Mouse (Mus musculus): Measurements from ENCODE around the gene Clybl. TPM values are rescaled to one million over a fixed set of nuclear protein-coding genes. Genes with fewer than 3 reads are reported as not detected.

The Clybl gene
- polyA plus RNA-seq, 1 experiment from 2014 or later = 17.5 TPM

DNA sequence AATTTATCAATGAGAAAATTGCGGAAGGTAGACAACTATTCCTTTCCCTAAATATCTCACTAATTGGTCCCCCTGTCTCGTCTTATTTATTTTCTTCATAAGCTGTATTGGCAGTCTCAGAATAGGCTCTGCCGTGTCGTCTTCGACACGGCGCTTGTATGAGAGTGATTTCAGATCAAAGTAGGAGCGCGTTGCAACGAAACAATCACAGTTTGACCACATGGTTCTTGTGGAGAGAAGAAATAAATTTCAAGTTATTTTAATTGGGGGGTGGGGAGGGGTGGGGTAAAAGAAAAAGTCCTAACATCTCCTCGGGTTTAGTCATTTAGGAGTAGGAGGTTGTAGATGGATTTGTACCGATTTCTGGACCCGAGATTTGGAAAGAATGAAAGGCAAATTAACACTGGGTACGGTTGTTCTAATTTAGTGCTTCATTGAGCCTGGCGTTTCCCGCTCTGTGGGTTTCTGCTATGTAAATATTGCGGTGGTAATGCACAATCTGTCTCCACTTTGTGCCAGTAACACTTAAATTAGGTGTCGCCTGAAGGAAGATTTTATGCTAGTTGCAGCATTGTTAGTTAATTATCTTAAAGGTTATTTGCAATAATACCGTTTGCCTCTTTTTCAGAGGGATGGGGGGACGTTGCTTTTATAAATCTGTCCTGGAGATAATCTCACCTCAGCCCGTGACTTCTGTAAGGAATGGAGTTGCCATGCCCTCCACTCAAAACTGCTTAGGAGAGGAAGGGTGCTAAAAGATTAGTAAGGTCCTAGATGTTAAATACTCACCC is 203.1 kb downstream of the Clybl start:
- Histone ChIP-seq H3K9me3 (no peaks in the 10 kb centered on the region), H3K4me1 (replicated peaks) (no peaks in the 10 kb centered on the region), H3K27me3 (peaks cover 2% of the 10 kb centered on the region), H3K27ac (replicated peaks) (peak overlapping the region; percentile 43), H3K4me2 (peak overlapping the region; percentile 27; the same call in 1 of the 2 replicates), H3K36me3 (no peaks in the 10 kb centered on the region), H3K4me3 (no peak overlapping the region), H3K9ac (no peak overlapping the region)
- 37% methylated on average over 21 of the region's 21 CpGs for WGBS
- ATAC-seq (ENCODE audit: low FRiP score, low read depth) = peak; percentile 47; the same call in 1 of the 2 replicates

DNA sequence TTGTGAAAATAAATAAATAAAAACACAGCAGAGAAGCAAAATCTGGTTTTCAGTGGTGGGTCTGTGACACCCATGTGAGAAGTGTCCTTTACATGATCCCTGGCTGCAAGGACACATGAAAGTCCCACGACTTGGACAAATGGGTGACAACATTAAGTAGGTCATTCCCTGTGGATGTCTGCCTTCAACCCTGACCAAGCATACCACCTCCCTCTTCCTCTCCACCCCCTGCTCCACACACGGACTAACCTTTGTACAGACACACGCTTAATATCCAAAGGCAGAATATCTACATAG is 203.7 kb downstream of the Clybl start:
- no peak overlapping the region for H3K4me3 ChIP-seq
- H3K9ac ChIP-seq = no peak overlapping the region
- ATAC-seq (ENCODE audit: low FRiP score, low read depth) = no peak
- 0 out of 2 replicates have a peak overlapping the region, but pooled peaks have one; percentile 27 for H3K4me2 ChIP-seq
- no peaks in the 10 kb centered on the region for H3K4me1 ChIP-seq (replicated peaks)
- WGBS = 62% methylated on average over 3 of the region's 3 CpGs
- no peaks in the 10 kb centered on the region for H3K9me3 ChIP-seq
- H3K27me3 ChIP-seq = peaks cover 5% of the 10 kb centered on the region
- peak overlapping the region; percentile 43; the same call in 1 of the 2 replicates for H3K27ac ChIP-seq (replicated peaks)
- H3K36me3 ChIP-seq = no peaks in the 10 kb centered on the region

DNA sequence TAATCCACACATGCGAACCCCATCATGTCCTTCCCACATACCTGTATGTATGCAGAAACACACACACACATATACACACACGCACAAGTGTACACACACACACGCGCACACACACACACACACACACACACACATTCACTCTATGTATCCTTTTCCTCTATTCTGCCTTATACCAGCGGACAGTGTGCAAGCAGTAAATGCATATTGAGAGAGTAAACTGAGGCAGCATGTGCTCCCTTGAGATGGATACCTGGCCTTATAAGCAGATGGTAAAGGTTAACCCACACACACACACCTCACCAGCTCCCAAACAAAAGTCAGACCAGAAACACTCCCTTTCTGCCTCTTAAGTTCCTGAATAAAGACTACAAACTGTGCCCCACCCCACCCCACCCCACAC is 204.3 kb downstream of the Clybl start:
- Histone ChIP-seq H3K36me3 (no peaks in the 10 kb centered on the region), H3K27ac (replicated peaks) (no peak overlapping the region), H3K4me1 (replicated peaks) (no peaks in the 10 kb centered on the region), H3K9ac (no peak overlapping the region), H3K27me3 (peaks cover 5% of the 10 kb centered on the region), H3K9me3 (no peaks in the 10 kb centered on the region), H3K4me3 (no peak overlapping the region), H3K4me2 (no peak overlapping the region)
- WGBS = 92% methylated on average over 5 of the region's 5 CpGs
- ATAC-seq (ENCODE audit: low FRiP score, low read depth) = no peak

DNA sequence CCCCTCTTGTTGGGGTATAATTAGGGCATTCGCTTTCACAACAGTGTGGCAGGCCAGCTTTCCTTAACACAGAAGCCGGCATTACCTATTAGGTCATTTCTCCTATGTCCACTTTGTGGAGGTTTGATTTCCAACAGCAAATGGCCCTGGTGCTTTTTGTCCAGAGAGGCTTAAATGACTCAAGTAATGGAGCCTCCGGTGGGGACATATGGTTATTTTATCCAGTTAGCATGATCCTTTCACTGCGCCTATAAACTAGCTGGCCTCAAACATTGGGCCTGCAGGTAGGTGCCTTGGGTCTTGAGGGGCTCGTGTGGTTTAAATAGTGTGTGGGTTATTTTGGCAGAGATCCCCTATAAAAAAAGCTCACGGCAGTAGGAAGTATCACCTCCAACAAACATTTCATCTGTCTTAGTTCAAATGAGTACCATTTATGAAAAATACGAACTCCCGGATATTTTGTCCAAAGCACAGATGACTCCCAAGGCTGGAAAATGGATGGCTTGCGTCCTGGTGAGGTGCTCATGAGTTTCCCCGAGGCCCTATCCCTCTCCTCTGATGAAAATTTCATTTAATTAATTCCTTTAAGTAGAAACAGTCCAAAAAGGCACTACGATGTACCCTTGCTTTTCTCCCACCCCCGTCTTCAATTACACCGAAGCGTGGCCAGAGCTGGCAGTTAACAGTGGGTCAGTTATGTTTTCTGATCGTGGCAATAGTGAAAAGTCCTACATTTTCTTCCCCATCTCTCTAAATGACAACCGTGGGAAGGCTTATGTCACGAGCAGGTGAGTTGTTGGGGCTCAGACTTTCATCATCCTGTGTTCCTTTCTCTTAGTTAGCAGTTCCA is 205.0 kb downstream of the Clybl start:
- Histone ChIP-seq H3K4me2 (no peak overlapping the region), H3K9ac (no peak overlapping the region), H3K4me1 (replicated peaks) (no peaks in the 10 kb centered on the region), H3K27me3 (peaks cover 5% of the 10 kb centered on the region), H3K36me3 (no peaks in the 10 kb centered on the region), H3K4me3 (no peak overlapping the region), H3K9me3 (no peaks in the 10 kb centered on the region), H3K27ac (replicated peaks) (peak overlapping the region; percentile 42)
- 81% methylated on average over 17 of the region's 17 CpGs for WGBS
- ATAC-seq (ENCODE audit: low FRiP score, low read depth) = no peak

DNA sequence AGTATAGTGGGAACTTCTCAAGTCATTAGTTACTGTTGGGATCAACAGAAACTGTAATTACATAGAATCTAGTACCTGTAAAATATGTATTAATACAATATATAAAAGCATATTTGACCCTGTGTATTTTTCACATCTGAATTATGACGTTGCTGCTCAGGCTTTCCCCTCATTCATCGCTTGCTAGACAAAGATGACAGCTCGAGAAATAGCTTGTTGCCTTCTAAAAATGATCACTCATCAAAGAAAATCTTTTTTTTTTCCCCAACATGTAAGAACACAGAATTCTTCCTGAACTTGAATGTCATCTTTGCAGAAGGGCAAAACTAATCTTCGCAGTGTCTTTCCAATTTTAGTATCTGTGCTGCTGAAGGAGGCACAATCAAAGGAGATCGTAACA is 206.3 kb downstream of the Clybl start:
- Histone ChIP-seq H3K9ac (no peak overlapping the region), H3K27me3 (peaks cover 5% of the 10 kb centered on the region), H3K9me3 (no peaks in the 10 kb centered on the region), H3K27ac (replicated peaks) (no peak overlapping the region; the same call in 1 of the 2 replicates), H3K4me3 (no peak overlapping the region), H3K4me2 (no peak overlapping the region), H3K4me1 (replicated peaks) (no peaks in the 10 kb centered on the region), H3K36me3 (no peaks in the 10 kb centered on the region)
- ATAC-seq (ENCODE audit: low FRiP score, low read depth) = no peak
- WGBS = 80% methylated on average over 5 of the region's 5 CpGs

DNA sequence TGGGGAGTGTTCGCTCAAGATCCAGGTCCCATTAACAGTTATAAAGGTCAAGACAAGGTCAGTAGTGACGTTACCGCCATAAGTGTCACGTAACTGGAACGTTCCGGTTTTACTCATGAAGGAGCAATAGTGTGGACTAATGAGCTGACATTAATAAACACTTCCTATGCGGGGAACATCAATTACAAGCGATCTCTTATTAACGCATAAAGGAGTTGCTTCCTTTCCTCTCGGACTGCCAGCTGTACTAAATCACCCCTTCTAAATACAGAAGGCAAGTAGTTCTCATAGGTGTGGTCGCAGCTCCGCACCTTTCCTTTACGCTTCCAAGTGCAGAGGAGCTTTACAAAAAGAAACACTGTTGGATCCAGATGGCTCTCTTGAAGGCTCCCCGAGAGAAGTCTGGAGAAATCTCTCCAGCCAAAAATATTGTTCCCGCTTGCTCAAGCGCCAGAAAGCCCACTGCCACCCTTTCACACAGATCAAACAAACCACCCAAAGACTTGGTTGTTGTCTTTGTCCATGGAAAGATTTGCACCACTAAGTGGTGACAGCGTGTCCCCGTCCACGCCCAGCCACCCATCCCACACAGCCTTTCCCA is 207.0 kb downstream of the Clybl start:
- Histone ChIP-seq H3K9ac (no peak overlapping the region), H3K27me3 (peaks cover 5% of the 10 kb centered on the region), H3K4me1 (replicated peaks) (no peaks in the 10 kb centered on the region), H3K9me3 (no peaks in the 10 kb centered on the region), H3K4me3 (no peak overlapping the region), H3K36me3 (no peaks in the 10 kb centered on the region), H3K27ac (replicated peaks) (peak overlapping the region; percentile 54), H3K4me2 (0 out of 2 replicates have a peak overlapping the region, but pooled peaks have one; percentile 7)
- no peak for ATAC-seq (ENCODE audit: low FRiP score, low read depth)
- WGBS = 49% methylated on average over 19 of the region's 19 CpGs

DNA sequence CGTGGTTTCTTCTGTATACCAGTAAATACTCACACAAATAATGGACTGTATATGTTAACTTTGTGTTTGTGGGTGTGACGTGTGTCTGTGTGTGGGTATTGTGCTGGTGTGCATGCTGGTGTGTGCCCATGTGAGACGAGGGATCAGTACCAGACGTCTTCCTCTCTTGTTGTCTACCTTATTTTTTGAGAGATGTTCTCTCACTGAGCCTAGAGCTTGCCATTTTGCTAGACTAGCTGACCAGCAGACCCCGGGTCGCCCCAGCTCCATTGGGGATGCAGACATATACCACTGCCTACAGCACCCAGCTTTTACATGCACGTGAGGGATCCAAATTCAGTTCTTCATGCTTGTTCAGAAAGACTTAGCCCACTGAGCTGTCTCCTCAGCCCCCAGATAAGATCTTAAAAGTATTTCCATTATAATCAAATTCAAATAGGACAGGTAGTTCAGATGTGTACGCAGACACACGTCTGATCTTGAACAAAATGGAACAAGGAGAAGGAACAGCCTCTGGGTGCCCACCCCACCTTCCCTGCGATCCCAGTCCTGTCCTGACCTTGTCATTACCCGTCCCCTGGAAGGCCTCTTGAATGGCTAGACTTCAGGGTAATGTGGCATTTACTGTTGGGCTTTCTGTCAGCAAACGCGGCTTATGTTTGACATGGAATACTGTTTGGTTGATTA is 208.3 kb downstream of the Clybl start:
- Histone ChIP-seq H3K27ac (replicated peaks) (no peak overlapping the region), H3K4me2 (no peak overlapping the region), H3K36me3 (no peaks in the 10 kb centered on the region), H3K4me3 (no peak overlapping the region), H3K27me3 (peaks cover 5% of the 10 kb centered on the region), H3K4me1 (replicated peaks) (no peaks in the 10 kb centered on the region), H3K9ac (no peak overlapping the region), H3K9me3 (no peaks in the 10 kb centered on the region)
- 83% methylated on average over 13 of the region's 13 CpGs for WGBS
- ATAC-seq (ENCODE audit: low FRiP score, low read depth) = no peak

DNA sequence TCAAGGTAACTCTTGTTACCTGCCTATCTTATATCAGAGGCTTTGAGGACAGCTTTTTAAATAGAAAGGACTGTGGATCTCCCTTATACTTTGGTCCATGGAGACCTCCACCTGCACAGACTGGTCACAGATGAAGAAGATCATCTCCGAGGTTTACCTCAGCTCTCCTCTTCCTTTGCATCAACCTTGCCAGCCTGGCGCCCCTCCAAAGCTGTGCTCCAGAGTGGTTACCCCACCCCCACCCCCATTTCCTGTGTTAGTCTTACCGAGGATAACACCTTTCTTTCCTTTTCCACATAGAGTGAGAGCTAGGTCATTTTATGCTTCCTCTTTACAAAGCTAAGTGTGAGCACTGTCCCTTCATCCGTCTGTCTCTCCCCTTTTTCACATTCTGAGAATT is 209.4 kb downstream of the Clybl start:
- no peak overlapping the region for H3K9ac ChIP-seq
- 64% methylated on average over 4 of the region's 4 CpGs for WGBS
- no peak overlapping the region for H3K4me3 ChIP-seq
- H3K36me3 ChIP-seq = no peaks in the 10 kb centered on the region
- H3K4me2 ChIP-seq = no peak overlapping the region
- peaks cover 5% of the 10 kb centered on the region for H3K27me3 ChIP-seq
- H3K9me3 ChIP-seq = no peaks in the 10 kb centered on the region
- no peaks in the 10 kb centered on the region for H3K4me1 ChIP-seq (replicated peaks)
- ATAC-seq (ENCODE audit: low FRiP score, low read depth) = no peak
- no peak overlapping the region for H3K27ac ChIP-seq (replicated peaks)

DNA sequence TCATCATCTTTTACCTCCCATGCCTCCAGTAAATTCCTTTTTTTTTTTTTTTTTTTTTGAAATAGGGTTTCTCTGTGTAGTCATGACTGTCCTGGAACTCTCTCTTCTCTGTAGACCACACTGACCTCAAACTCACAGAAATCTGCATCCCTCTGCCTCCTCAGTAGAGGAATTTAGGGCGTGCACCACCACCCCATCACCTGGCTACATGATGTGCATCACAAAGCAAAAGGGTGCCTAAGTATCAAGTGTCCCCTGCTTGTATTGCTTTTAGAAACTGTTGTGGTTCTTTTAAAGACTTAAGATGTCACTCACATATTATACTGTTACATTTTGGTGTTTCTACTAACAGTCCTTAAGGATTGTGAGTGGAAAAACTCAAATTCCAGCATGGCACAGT is 211.6 kb downstream of the Clybl start:
- ATAC-seq (ENCODE audit: low FRiP score, low read depth) = no peak
- H3K4me2 ChIP-seq = no peak overlapping the region
- peaks cover 5% of the 10 kb centered on the region for H3K27me3 ChIP-seq
- H3K9me3 ChIP-seq = no peaks in the 10 kb centered on the region
- WGBS = 91% methylated on average over 1 of the region's 1 CpGs
- no peaks in the 10 kb centered on the region for H3K36me3 ChIP-seq
- H3K27ac ChIP-seq (replicated peaks) = no peak overlapping the region
- H3K9ac ChIP-seq = no peak overlapping the region
- no peaks in the 10 kb centered on the region for H3K4me1 ChIP-seq (replicated peaks)
- H3K4me3 ChIP-seq = no peak overlapping the region

DNA sequence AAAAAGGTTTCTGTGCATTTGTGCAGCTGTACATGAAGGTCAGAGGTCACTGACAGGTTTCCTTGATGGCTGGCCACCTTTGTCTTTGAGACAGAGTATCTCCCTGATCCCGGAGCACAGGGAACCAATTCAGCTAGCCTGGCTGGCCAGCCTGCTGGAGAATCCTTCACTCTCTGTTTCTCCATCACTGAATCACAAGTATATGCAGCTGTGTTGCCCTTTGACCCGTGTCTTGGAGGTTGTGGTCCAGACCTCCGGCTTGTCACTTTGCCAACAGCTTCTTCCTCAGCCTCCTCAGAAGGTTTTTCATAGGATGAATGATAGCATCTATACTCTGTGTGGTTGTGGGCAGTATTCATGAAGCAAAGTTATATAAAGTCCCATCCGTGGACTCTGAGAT is 217.2 kb downstream of the Clybl start:
- no peak overlapping the region for H3K27ac ChIP-seq (replicated peaks)
- H3K4me1 ChIP-seq (replicated peaks) = 0 out of 2 replicates have a peak, but pooled peaks cover 3% of the 10 kb centered on the region
- H3K9ac ChIP-seq = no peak overlapping the region
- no peak overlapping the region for H3K4me3 ChIP-seq
- no peaks in the 10 kb centered on the region for H3K36me3 ChIP-seq
- H3K27me3 ChIP-seq = peaks cover 37% of the 10 kb centered on the region
- H3K9me3 ChIP-seq = no peaks in the 10 kb centered on the region
- WGBS = 47% methylated on average over 4 of the region's 4 CpGs
- ATAC-seq (ENCODE audit: low FRiP score, low read depth) = no peak
- no peak overlapping the region for H3K4me2 ChIP-seq

DNA sequence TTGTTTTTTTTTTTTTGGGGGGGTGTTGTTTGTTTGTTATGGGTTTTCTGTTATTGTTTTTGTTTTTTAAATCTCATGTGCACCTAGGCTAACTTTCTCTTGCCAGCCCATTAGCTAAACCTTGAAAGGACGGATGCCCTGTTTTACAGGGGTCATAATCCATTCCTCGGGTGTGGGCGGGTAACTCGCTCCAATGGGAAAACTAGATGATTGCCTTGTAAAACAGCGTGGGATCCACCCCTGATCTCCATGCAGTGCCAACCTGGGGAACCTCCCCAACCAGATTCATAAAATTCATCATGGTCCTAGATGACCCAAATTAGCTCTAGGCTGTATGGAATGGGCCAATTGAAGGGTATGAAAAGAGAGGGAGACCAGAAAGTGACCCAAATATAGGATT is 218.4 kb downstream of the Clybl start:
- Histone ChIP-seq H3K4me2 (no peak overlapping the region), H3K27ac (replicated peaks) (no peak overlapping the region), H3K4me3 (no peak overlapping the region), H3K27me3 (peaks cover 48% of the 10 kb centered on the region), H3K9ac (no peak overlapping the region), H3K36me3 (no peaks in the 10 kb centered on the region), H3K9me3 (no peaks in the 10 kb centered on the region), H3K4me1 (replicated peaks) (0 out of 2 replicates have a peak, but pooled peaks cover 3% of the 10 kb centered on the region)
- ATAC-seq (ENCODE audit: low FRiP score, low read depth) = no peak
- WGBS = 70% methylated on average over 5 of the region's 5 CpGs
